Mouse (Mus musculus) heart, adult 18-20 months (tissue): ENCODE results near the gene Hic2. TPM values are rescaled to one million over a fixed set of nuclear protein-coding genes. Genes with fewer than 3 reads are reported as not detected.
"Not testable (repeated sequence)": the region's sequence is repeated elsewhere in the genome, so short reads cannot be mapped to it uniquely, and the experiment has no call there.

Source experiments
- DNase-seq, 2 experiments: peaks; one replicate each; pipeline ENCODE4 v3.0.0; 2021 to 2022; ENCODE audit warnings: mixed read lengths in 1 of 2
- long read RNA-seq, 2 experiments: library from polyadenylated mRNA; stranded (forward); transcript quantifications; one replicate each; pipeline ENCODE4 v2.0.0; 2021
- total RNA-seq, 2 experiments: library from RNA; stranded (reverse); gene quantifications; 2 replicates each; pipeline ENCODE4 v1.2.3; 2021

Gene Hic2
- total RNA-seq: 1 to 10 TPM; 1.3 to 1.5 TPM
- long read RNA-seq, experiment 1: 0 reads
- long read RNA-seq, experiment 2: 0 reads

DNA sequence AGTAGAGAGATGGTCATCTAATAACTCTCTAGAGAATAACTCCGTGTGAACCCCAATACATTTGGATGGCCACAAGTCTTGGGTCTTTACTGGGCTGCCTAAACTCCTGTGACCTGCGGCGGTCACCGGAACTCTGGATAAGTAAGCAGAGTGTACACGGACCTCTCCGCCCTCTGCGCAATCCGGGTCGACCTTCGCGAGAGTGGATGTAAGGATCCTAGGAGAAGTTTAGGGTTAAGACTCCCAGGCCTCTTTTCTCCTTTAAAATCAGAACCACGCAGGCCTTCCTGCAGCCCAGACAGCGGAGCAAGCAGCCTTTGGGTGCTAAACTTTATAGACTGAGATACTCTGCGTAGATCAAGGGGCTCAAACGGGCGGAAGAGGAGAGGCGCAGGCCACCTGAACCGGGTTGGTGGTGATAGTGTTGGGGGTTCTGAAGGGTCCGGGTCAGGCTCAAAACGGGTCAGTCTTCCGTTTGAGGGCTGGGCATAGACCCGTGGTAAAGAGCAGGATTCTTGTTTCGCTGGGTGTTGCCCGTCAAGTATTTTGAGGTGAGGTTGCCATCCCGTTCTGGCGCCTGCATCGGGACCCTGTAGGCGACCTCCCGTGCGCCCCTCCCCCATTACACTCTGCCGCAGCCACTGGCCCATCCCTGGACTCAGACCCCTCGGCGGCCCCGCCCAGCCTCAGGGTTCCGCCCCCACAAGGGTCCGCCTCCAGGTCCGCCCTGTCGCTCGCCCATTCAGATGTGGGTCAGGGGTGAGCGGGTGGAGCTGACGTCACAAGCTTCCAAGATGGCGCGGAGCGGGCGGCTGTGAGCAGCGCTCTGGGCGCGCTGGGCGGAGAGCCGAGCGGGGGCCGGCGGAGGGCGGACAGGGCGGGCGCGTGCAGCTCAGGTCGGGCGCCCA is at the start of gene Hic2:
Gene Hic2 (plus strand): TSS at position 779 of the 908 bp plus-strand sequence.
- DNase-seq: peak; percentile 96 to 98

DNA sequence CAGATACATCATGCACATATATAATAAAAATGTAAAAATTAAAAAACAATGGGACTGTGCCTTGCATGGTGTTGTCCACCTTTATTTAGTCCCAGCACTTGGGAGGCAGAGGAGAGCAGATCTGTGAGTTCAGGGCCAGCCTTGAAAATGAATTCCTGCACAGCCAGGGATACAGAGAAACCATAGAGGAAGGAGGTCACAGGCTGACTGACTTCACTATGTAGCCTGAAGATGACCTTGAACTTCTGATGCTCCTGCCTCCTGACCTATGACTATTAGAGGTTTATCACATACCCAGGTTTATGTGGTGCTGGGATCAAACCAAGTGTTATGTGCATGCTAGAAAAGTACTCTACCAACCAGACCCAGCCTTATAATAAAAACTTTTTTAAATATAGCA is 47.9 kb upstream of the Hic2 start:
- no peak for DNase-seq

DNA sequence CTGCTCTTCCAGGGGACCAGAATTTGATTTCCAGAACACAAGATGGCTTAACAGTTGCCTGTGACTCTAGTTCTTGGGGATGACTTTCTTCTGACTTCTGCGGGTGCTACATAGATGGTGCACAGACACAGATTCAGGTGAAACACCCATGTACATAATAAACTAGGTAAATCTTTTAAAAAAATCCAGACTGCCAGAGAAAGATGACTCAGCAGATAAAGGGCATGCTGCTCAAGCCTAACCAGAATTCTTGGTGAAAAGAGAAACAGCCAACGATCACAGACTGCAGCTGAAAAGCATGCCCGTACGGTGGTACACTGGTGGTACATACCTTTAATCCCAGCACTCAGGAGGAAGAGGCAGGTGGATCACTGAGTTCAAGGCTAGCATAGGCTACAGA is 39.5 kb upstream of the Hic2 start:
- no peak for DNase-seq

DNA sequence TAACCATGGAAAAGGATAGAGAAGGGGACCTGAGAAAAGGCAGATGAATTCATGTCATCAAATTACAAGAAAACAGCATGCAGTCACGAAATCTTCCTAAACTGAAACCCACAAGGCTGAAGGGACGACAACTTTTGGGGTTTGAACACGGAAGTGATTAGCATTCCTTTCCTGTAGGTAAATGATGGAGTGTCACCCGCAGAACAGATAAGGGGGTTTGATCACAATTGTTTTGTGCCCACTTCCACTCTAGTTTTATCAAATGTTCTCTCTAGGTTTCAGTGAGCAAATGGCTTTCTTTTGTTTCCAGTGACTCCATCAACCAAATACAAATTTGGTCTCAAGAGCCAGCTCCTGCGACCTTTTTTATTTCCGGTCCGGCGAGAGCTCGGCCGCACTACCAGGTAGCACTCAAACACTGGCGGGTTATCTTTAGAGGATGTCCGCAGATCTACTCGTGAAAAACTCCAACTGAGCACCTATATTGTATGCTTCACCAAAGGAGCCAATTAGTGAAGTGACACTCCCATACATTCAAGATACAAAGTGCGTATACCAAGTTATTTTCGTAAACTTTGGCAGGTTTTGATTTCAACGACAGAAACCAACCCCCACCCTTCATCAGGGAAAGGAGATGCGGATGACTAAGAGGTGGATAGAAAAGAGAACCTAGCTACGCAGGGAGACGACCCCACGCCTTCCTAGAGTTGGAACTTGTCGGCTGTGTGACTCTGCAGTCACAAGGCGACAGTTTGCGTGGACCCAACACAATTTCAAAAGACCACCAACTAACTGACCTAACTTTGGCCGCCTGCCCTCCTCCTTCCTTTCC is 33.0 kb upstream of the Hic2 start:
- DNase-seq: no peak

DNA sequence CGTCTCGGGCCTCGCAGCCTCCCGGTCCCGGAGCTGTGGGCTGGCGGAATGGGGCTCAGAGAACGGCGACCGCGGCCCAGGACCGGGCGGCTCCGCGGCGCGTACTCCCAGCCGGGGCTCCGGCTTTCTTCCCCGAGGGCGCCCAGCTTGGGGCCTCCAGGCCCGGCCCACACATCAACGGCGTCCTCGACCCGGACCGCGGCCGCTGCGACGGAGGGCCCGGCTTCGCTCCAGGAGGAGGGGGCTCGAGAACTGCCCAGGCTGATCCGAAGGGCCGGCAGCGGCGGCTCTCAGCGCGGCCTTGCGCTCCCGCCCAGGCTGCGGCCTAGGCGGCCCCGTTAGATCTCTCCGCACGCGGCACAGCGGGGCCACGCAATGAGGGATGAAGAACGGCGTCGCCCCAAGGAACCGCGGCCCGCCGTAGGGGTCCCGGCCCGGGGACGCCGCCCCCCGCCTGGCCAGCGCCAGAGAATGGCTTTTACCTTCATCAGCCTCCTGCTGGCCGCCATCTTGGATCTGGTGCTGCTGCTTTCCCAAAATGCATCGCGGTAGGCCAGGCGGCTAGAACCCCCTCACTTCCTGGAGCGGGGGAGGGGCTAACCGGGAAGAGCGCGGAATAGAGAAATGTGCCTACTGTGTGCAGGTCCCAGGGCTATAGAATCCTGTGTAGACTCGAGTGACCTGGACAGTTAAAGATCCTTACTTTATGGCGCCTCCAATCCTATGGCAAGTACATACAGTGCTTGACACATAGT is 32.2 kb upstream of the Hic2 start:
- peak; percentile 90 to 91 for DNase-seq

DNA sequence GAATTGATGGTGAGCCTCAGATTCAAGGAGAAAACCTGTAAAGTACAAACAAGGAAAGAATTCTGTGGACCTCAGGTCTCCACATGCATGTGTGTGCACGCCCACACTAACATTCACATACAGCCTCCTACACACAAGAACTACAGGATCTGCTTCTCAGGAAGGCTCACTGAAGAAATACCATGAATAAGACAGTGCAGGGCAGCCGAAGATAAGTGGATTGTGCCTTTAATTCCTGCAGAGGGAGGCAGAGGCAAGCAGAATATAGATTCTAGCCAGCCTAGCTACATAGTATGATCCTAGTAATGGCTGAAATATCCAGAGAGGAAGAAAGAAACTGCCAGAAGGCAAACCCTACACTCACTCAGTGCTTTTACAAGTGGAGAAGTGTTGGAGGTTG is 31.4 kb upstream of the Hic2 start:
- DNase-seq: no peak

DNA sequence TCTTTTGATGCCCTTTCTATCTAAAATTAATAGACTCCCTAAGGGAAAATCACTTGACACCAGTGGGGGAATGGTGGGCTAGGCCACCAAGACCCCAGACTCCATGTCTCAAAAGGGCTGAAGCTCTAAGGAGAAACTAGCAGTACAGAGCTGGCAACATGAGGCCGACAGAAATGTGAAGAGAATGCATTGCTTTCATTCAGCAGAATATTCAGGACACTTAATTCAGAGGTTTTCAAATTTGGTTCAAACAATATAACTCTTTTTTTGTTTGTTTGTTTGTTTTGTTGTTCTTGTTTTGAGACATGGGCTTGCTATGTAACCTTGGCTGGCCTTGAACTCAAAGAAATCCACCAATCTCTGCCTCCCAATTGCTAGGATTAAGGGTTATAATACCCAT is 30.8 kb upstream of the Hic2 start, which contains the start of gene Ube2l3:
Gene Ube2l3 (minus strand): TSS at position 101 of the 400 bp plus-strand sequence.
- DNase-seq: no peak

DNA sequence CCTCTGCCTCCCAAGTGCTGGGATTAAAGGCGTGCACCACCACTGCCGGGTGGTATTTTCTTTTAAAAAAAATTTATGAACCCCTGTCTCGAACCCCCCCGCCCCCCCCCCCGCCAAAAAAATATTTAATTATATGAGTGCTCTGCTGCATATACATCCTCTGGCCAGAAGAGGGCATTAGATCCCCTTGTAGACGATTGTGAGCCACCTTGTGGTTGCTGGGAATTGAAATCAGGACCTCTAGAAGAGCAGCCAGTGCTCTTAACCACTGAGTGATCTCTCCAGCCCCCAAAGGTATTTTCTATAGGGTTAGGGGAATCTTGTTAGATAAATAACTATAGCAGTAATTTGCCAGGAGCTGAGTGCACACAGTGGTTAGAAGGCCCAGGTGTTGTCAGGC is 28.4 kb upstream of the Hic2 start:
- peak; percentile 37 to 50 for DNase-seq

DNA sequence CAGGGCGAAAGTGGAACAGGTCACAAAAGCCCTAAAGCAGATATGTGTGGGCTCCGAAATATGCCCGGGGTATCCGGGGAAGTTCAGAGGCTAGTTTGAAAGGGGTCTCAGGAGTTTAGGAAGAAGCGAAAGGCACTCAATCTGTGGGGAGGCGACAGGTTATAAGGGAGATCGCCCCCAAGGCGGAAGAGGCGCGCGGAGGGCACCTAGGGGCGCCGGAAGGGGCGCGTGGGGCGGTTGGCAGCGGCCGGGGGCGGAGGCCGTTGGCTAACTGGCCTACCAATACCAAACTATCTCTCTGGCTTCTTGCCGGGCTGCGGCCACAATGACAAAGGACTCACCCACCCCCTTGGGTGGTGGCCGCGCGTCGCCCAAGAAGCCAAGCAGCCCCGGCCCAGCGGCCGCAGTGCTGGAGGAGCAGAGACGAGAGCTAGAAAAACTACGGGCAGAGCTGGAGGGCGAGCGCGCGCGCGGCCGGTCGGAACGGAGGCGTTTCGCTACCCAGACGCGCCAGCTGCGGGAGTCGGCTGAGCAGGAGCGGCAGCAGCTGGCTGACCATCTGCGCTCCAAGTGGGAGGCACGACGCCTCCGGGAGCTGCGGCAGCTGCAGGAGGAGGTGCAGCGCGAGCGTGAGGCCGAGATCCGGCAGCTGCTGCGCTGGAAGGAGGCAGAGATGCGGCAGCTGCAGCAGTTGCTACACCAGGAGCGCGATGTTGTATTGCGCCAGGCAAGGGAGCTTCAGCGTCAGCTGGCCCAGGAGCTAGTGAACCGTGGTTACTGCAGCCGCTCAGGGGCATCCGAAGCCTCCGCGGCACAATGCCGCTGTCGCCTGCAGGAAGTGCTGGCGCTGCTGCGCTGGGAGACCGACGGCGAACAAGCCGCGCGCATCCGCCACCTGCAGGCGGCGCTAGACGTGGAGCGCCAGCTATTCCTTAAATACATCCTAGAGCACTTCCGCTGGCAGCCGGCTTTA is 24.7 kb upstream of the Hic2 start, which contains the start of gene Rimbp3:
Gene Rimbp3 (plus strand): TSS at position 215 of the 973 bp plus-strand sequence.
- peak; percentile 85 to 87 for DNase-seq

DNA sequence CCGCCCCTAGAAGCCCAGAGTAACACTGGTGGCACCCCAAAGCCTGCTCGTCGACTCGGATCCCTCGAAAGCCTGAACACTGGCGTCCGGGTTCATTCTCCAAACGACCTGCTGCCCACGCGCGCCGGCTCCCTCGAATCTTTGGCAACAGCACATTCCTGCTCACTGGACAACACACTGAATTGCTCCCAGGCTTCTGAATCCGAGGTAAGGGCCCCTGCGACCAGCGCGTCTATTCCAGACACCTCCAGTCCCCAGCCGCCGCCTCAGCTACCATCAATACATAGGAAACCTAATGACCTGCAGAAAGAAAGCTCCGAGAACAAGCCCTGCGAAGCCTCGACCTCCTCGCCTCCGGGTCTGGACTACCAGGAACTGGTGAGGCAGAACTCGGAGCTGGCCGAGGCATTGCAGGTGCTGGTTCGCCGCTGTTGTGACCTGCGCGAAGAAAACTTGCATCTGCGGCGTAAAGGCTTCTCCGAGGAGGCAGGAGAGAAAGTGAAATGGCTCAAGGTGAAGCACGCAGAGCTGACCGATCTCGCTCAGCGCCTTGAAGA is 23.9 kb upstream of the Hic2 start:
- DNase-seq: no peak

DNA sequence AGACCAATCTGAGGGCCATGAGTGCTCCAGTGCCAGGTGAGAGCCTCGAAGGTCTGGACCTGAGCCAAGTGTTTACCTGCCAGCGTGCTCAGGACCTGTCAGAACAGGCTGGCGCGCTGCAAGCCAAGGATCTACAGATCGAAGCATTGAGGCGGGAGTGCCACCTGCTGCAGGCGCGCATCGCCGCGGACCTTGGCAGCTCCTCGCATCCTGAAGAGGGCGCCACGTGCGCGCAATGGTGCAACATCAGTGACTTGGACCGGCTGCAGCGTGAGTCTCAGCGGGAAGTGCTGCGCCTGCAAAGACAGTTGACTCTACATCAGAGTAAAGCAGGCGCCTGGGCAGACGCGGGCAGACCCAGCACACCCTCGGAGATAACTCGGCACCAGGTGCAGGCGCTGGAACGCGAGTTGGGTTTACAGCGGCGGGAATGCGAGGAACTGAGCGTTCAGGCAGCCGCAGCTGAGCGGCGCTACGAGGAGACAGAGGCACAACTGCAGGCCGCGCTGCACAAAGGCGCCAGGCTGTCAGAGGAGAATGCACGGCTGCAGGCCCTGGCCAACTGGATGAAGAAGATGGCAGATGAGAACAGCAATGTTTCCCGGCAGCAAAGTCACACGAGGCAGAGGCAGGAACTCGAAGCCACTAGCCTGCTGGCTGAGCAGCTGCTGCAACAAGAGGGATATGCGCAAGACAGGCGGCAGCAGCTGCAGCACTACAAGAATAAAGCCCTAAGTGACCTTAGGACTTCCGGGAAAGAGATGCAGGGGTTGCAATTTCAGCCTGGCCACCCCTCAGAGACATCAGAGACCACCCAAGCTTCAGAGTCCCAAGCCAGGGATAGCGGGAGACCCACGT is 23.2 kb upstream of the Hic2 start:
- DNase-seq: peak; percentile 90 to 92

DNA sequence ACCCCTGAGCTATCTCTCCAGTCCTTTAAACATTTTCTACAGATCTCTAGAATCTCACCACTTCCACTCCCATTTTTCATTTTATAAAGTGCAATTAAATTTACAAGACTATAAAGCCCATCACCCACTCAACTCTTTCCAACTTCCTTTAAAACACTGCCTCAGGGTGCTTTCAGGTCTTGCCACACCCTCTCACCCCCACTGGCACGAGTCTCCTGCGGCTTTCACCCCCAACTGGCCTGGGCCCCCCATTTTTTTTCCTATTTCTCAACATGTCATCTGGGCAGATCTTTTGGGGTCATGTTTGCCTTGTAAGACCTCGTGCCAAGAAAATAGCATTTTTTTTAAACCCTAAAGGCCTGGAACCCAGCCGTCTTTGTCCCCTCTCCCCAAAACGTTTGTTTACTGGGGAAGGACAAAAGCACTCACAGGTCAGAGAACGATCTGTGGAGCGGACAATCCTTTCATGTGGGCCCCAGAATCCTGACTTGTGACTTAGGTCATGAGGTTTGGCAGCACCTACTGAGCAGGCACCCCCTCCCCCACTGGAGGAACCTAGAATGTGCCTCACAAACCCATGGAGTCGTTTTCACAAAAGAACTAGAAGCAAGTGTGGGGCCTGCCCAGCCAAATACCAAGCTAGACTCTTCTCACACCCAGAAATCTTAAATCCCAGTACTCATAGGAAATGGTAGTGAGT is 16.3 kb upstream of the Hic2 start:
- DNase-seq: no peak

DNA sequence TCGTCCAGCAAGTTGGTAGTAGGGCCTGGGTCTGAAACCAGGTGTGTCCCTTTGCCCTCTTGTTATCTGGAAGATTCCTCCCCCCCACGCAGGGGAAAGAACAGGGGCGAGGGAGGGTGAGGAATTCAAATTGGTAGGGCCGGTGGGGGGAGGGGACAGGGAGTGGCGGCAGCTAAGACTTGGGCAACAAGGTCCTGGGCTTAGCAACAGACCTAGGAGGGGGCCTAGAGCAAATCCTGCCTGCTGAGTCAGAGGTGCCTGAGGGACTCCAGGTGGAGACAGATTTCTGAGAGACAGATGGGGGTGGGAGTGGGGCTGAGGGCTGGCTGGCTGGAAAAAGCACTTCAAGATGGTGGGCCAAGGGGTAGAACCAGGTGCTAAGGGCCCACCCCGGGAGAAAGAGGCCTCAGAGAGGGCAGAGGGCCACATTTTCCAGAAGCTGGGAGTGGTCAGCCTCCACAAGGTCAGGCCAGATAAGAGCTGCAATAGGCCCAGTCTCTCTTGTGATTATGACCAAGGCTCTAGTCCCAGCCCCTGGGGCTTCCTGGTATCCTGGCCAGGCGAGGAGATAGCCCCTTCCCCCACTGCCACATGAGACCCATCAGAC is 13.1 kb upstream of the Hic2 start:
- DNase-seq: no peak

DNA sequence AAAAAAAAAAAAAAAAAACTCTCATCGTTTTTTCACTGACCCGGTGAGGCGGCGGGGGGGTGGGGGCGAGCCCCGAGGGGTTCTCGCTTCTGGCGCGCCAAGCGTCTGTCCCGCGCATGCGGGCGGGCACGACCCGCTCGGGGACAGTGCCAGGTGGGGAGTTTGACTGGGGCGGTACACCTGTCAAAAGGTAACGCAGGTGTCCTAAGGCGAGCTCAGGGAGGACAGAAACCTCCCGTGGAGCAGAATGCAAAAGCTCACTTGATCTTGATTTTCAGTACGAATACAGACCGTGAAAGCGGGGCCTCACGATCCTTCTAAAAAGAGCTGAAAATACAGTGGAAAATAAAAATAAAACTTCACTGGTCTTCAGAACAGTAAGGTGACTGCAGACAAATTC is 11.2 kb upstream of the Hic2 start:
- peak; percentile 91 to 99 for DNase-seq

DNA sequence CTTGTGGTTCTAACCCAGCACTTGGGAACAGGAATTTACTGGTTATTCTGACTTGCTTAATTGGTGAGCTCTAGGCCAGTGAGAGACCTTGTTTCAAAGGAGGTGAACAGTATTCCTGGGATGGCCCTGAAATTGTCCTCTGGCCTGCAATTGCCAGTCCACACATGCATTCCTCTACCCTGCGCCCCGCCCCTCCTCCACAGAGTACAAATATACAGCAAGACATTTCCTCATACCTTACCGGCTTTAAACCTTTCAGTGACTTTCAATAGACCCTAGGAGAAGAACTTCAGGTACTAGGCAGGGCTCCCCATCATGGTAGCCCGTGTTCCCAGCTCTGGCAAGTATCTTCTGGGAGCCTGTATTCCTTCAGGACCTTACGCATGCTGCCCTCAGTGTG is 7.8 kb upstream of the Hic2 start:
- no peak for DNase-seq

DNA sequence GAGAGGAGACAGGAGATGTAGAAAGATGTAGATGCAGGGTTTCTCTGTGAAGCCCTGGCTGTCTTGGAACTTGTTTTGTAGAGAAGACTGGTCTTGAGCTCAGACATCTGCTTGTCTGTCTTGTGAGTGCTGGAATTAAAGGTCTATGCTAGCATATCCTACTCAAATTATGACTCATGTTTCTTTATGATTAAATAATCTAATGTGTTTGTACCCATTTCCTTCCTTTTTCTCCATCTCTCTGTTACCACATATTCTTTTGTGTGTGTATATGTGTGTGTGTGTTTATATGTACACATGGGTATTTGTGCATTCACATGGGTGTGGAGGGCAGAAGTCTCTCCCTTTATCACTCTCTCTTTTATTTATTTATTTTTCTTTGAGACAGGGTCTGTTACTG is 6.9 kb upstream of the Hic2 start:
- DNase-seq: no peak

DNA sequence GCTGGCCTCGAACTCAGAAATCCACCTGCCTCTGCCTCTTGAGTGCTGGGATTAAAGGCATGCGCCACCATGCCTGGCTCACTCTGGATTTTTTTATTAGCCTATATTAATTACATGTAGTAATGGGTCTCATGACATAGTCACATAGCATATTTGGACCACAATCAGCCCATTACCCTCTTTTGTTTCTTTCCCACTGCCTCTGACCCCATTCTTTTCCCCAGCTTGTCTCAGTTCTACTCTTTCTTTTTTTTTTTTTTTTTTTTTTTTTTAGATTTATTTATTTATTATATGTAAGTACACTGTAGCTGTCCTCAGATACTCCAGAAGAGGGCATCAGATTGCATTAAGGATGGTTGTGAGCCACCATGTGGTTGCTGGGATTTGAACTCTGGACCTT is 1.8 kb upstream of the Hic2 start:
- DNase-seq: not testable (repeated sequence)

DNA sequence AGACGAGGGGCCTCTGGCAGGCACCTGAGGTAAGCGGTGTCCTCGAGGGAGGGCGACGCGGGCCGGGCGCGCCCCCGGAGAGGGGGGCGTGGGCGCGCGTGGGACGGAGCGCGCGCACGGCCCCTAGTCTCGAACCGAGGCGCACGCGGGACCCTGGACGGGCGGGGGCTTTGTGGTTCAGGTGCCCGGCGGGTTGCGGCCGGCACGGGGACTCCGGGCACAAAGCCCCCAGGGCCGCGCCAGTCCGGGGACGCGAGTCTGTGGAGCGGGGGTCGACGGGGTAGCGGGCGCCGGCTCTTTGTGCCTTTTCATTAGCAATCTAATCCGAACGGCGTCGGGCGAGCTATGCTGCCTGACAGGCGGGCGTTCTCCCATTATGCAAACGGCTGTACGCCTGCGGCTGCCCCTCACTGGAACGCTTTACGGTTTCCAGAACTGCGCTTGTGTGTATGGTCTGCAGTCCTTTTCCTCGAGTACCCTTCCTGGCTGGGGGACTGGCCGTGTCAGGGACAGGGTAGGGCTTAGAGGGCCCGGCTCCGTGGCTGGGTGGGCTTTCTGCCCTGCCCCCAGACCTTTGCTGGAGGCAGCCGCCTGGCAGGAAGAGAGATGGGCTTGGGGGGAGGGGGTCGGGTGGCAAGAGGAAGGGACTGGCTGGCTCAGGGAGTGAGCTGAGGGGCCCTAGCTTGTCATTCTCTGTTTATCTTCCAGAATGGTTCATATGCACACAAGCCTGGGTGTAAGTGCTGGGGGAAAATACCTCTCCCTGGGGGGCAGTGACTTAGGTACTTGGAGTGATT is 528 bp downstream of the Hic2 start:
- DNase-seq: peak; percentile 11 to 54
